Mouse (Mus musculus): Measurements from ENCODE around the gene Tipin. TPM values are rescaled to one million over a fixed set of nuclear protein-coding genes. Genes with fewer than 3 reads are reported as not detected.
A peak's percentile ranks its signal among the peaks of the same experiment; 100 is the strongest.

Tipin gene
- polyA plus RNA-seq, 1 experiment from 2014 or later = 103 TPM

GRCm38 (mm10) chr9:64312128-64312527 lies 30.7 kb downstream of the Tipin start:
- ATAC-seq (ENCODE audit: low FRiP score, low TSS enrichment) (no peak), DNase-seq (peak; percentile 7)
- 32% methylated on average over 1 of the region's 1 CpGs for WGBS
- Histone ChIP-seq H3K4me2 (ENCODE audit: low read length) (no peak overlapping the region), H3K27me3 (ENCODE audit: control insufficient read depth, insufficient read depth, low read length) (no peaks in the 10 kb centered on the region), H3K27ac (replicated peaks; ENCODE audit: low read depth, low read length) (no peak overlapping the region), H3K4me3 (replicated peaks; ENCODE audit: low read depth, low read length) (no peak overlapping the region), H3K36me3 (ENCODE audit: control insufficient read depth, insufficient read depth, low read length) (peaks cover 59% of the 10 kb centered on the region), H3K9ac (replicated peaks; ENCODE audit: low read length) (no peak overlapping the region), H3K4me1 (ENCODE audit: control insufficient read depth, insufficient read depth, low read length) (no peaks in the 10 kb centered on the region), H3K9me3 (ENCODE audit: control insufficient read depth, low read length) (no peaks in the 10 kb centered on the region)

GRCm38 (mm10) chr9:64314696-64315095 lies 33.3 kb downstream of the Tipin start:
- ATAC-seq (ENCODE audit: low FRiP score, low TSS enrichment) = no peak
- Histone ChIP-seq H3K4me1 (ENCODE audit: control insufficient read depth, insufficient read depth, low read length) (no peaks in the 10 kb centered on the region), H3K27ac (replicated peaks; ENCODE audit: low read depth, low read length) (no peak overlapping the region), H3K27me3 (ENCODE audit: control insufficient read depth, insufficient read depth, low read length) (no peaks in the 10 kb centered on the region), H3K36me3 (ENCODE audit: control insufficient read depth, insufficient read depth, low read length) (peaks cover 67% of the 10 kb centered on the region), H3K4me3 (replicated peaks; ENCODE audit: low read depth, low read length) (no peak overlapping the region), H3K4me2 (ENCODE audit: low read length) (no peak overlapping the region), H3K9me3 (ENCODE audit: control insufficient read depth, low read length) (no peaks in the 10 kb centered on the region), H3K9ac (replicated peaks; ENCODE audit: low read length) (no peak overlapping the region)
- 95% methylated on average over 6 of the region's 6 CpGs for WGBS
- DNase-seq = no peak

- Histone ChIP-seq H3K27ac (replicated peaks; ENCODE audit: low read depth, low read length) (no peak overlapping the region), H3K36me3 (ENCODE audit: control insufficient read depth, insufficient read depth, low read length) (peaks cover 75% of the 10 kb centered on the region), H3K4me3 (replicated peaks; ENCODE audit: low read depth, low read length) (no peak overlapping the region), H3K9ac (replicated peaks; ENCODE audit: low read length) (no peak overlapping the region), H3K4me2 (ENCODE audit: low read length) (no peak overlapping the region), H3K4me1 (ENCODE audit: control insufficient read depth, insufficient read depth, low read length) (no peaks in the 10 kb centered on the region), H3K9me3 (ENCODE audit: control insufficient read depth, low read length) (no peaks in the 10 kb centered on the region), H3K27me3 (ENCODE audit: control insufficient read depth, insufficient read depth, low read length) (no peaks in the 10 kb centered on the region)
- no peak for ATAC-seq (ENCODE audit: low FRiP score, low TSS enrichment)
- 94% methylated on average over 5 of the region's 5 CpGs for WGBS
- no peak for DNase-seq
Measured at GRCm38 (mm10) chr9:64316986-64317385, 35.6 kb downstream of the Tipin start.

GRCm38 (mm10) chr9:64323976-64324375 lies 42.6 kb downstream of the Tipin start:
- Histone ChIP-seq H3K27me3 (ENCODE audit: control insufficient read depth, insufficient read depth, low read length) (no peaks in the 10 kb centered on the region), H3K9me3 (ENCODE audit: control insufficient read depth, low read length) (no peaks in the 10 kb centered on the region), H3K4me2 (ENCODE audit: low read length) (no peak overlapping the region), H3K36me3 (ENCODE audit: control insufficient read depth, insufficient read depth, low read length) (peaks cover 76% of the 10 kb centered on the region), H3K4me1 (ENCODE audit: control insufficient read depth, insufficient read depth, low read length) (no peaks in the 10 kb centered on the region), H3K4me3 (replicated peaks; ENCODE audit: low read depth, low read length) (no peak overlapping the region), H3K9ac (replicated peaks; ENCODE audit: low read length) (no peak overlapping the region), H3K27ac (replicated peaks; ENCODE audit: low read depth, low read length) (no peak overlapping the region)
- DNase-seq = no peak
- WGBS = 96% methylated on average over 7 of the region's 7 CpGs
- no peak for ATAC-seq (ENCODE audit: low FRiP score, low TSS enrichment)

GRCm38 (mm10) chr9:64335825-64336224 lies 54.4 kb downstream of the Tipin start:
- Histone ChIP-seq H3K4me3 (replicated peaks; ENCODE audit: low read depth, low read length) (no peak overlapping the region), H3K27me3 (ENCODE audit: control insufficient read depth, insufficient read depth, low read length) (no peaks in the 10 kb centered on the region), H3K9me3 (ENCODE audit: control insufficient read depth, low read length) (no peaks in the 10 kb centered on the region), H3K9ac (replicated peaks; ENCODE audit: low read length) (no peak overlapping the region), H3K4me2 (ENCODE audit: low read length) (no peak overlapping the region), H3K27ac (replicated peaks; ENCODE audit: low read depth, low read length) (no peak overlapping the region), H3K4me1 (ENCODE audit: control insufficient read depth, insufficient read depth, low read length) (0 out of 2 replicates have a peak, but pooled peaks cover 9% of the 10 kb centered on the region), H3K36me3 (ENCODE audit: control insufficient read depth, insufficient read depth, low read length) (peaks cover 14% of the 10 kb centered on the region)
- 90% methylated on average over 6 of the region's 6 CpGs for WGBS
- no peak for ATAC-seq (ENCODE audit: low FRiP score, low TSS enrichment)
- no peak for DNase-seq

- WGBS = 13% methylated on average over 8 of the region's 8 CpGs
- Histone ChIP-seq H3K4me2 (ENCODE audit: low read length) (peak overlapping the region; percentile 63), H3K36me3 (ENCODE audit: control insufficient read depth, insufficient read depth, low read length) (peaks cover 9% of the 10 kb centered on the region), H3K27ac (replicated peaks; ENCODE audit: low read depth, low read length) (no peak overlapping the region), H3K9ac (replicated peaks; ENCODE audit: low read length) (no peak overlapping the region), H3K4me1 (ENCODE audit: control insufficient read depth, insufficient read depth, low read length) (0 out of 2 replicates have a peak, but pooled peaks cover 9% of the 10 kb centered on the region), H3K4me3 (replicated peaks; ENCODE audit: low read depth, low read length) (no peak overlapping the region), H3K9me3 (ENCODE audit: control insufficient read depth, low read length) (no peaks in the 10 kb centered on the region), H3K27me3 (ENCODE audit: control insufficient read depth, insufficient read depth, low read length) (no peaks in the 10 kb centered on the region)
- DNase-seq = no peak
- no peak for ATAC-seq (ENCODE audit: low FRiP score, low TSS enrichment)
Measured at GRCm38 (mm10) chr9:64339361-64339760, 58.0 kb downstream of the Tipin start.

- Histone ChIP-seq H3K4me3 (replicated peaks; ENCODE audit: low read depth, low read length) (peak overlapping the region; percentile 46), H3K27ac (replicated peaks; ENCODE audit: low read depth, low read length) (peak overlapping the region; percentile 97), H3K27me3 (ENCODE audit: control insufficient read depth, insufficient read depth, low read length) (no peaks in the 10 kb centered on the region), H3K4me1 (ENCODE audit: control insufficient read depth, insufficient read depth, low read length) (0 out of 2 replicates have a peak, but pooled peaks cover 9% of the 10 kb centered on the region), H3K36me3 (ENCODE audit: control insufficient read depth, insufficient read depth, low read length) (peaks cover 9% of the 10 kb centered on the region), H3K4me2 (ENCODE audit: low read length) (peak overlapping the region; percentile 63), H3K9me3 (ENCODE audit: control insufficient read depth, low read length) (no peaks in the 10 kb centered on the region), H3K9ac (replicated peaks; ENCODE audit: low read length) (peak overlapping the region; percentile 99)
- under 1% methylated on average over 85 of the region's 85 CpGs for WGBS
- DNase-seq (peak; percentile 85), ATAC-seq (ENCODE audit: low FRiP score, low TSS enrichment) (peak; percentile 84)
Measured at GRCm38 (mm10) chr9:64340351-64341253, 59.2 kb downstream of the Tipin start.

GRCm38 (mm10) chr9:64341254-64341566 lies 59.8 kb downstream of the Tipin start, which contains the start of gene Dis3l:
Gene Dis3l, minus strand, starts transcription at chr9:64341288.
- H3K4me1 ChIP-seq (ENCODE audit: control insufficient read depth, insufficient read depth, low read length) = 0 out of 2 replicates have a peak, but pooled peaks cover 9% of the 10 kb centered on the region
- no peaks in the 10 kb centered on the region for H3K27me3 ChIP-seq (ENCODE audit: control insufficient read depth, insufficient read depth, low read length)
- DNase-seq (no peak), ATAC-seq (ENCODE audit: low FRiP score, low TSS enrichment) (no peak; the same call in 1 of the 2 replicates)
- peak within 1 kb of the TSS; percentile 99 for H3K9ac ChIP-seq (replicated peaks; ENCODE audit: low read length)
- no peaks in the 10 kb centered on the region for H3K9me3 ChIP-seq (ENCODE audit: control insufficient read depth, low read length)
- WGBS = 9% methylated on average over 16 of the region's 16 CpGs
- H3K4me2 ChIP-seq (ENCODE audit: low read length) = peak within 1 kb of the TSS; percentile 63
- peaks cover 3% of the 10 kb centered on the region; the same call in 1 of the 2 replicates for H3K36me3 ChIP-seq (ENCODE audit: control insufficient read depth, insufficient read depth, low read length)
- peak within 1 kb of the TSS; percentile 46 for H3K4me3 ChIP-seq (replicated peaks; ENCODE audit: low read depth, low read length)
- H3K27ac ChIP-seq (replicated peaks; ENCODE audit: low read depth, low read length) = peak within 1 kb of the TSS; percentile 97

GRCm38 (mm10) chr9:64341671-64342070 lies 60.3 kb downstream of the Tipin start:
- Histone ChIP-seq H3K4me1 (ENCODE audit: control insufficient read depth, insufficient read depth, low read length) (0 out of 2 replicates have a peak, but pooled peaks cover 9% of the 10 kb centered on the region), H3K9me3 (ENCODE audit: control insufficient read depth, low read length) (no peaks in the 10 kb centered on the region), H3K9ac (replicated peaks; ENCODE audit: low read length) (no peak overlapping the region; the same call in 1 of the 2 replicates), H3K4me3 (replicated peaks; ENCODE audit: low read depth, low read length) (peak overlapping the region; percentile 46), H3K27me3 (ENCODE audit: control insufficient read depth, insufficient read depth, low read length) (no peaks in the 10 kb centered on the region), H3K27ac (replicated peaks; ENCODE audit: low read depth, low read length) (peak overlapping the region; percentile 97), H3K4me2 (ENCODE audit: low read length) (peak overlapping the region; percentile 63), H3K36me3 (ENCODE audit: control insufficient read depth, insufficient read depth, low read length) (no peaks in the 10 kb centered on the region)
- ATAC-seq (ENCODE audit: low FRiP score, low TSS enrichment) = no peak
- peak; percentile 3 for DNase-seq
- 87% methylated on average over 8 of the region's 8 CpGs for WGBS
